Mouse (Mus musculus): ENCODE data around the gene Ccdc6. TPM values are rescaled to one million over a fixed set of nuclear protein-coding genes. Genes with fewer than 3 reads are reported as not detected.

Ccdc6 gene
- polyA plus RNA-seq, 1 experiment from 2014 or later, result 10.7 TPM

DNA sequence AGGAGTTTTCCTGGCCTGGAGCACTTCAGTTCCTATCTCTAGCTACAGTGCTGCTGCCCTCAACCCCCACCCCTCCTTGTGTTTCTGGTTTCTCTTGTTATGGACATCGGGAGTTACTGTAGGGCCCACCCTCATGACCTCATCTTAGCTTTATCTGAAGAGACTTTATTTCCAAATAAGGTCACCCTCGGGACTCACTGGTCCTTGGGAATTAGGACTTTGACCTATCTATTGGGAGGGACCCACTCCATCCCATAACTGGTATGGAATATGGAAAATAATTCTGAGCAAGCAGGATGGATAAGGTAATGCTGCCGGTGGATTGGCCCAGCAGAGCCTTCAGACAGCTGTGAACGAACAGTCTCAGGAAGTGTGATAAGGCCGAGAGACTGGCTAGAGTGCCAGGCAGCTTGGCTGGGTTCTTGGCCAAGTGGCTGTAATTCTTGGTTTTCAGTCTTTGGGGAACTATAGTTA lies 35.2 kb downstream of the Ccdc6 start:
- no peak overlapping the region for H3K9ac ChIP-seq (replicated peaks; ENCODE audit: low read depth)
- ATAC-seq (peak; percentile 70), DNase-seq (ENCODE audit: low spot score) (peak; percentile 60)
- 16% methylated on average over 5 of the region's 5 CpGs for WGBS
- no peak overlapping the region for H3K4me3 ChIP-seq (ENCODE audit: low read depth, low read length)
- no peak overlapping the region for H3K4me2 ChIP-seq (replicated peaks; ENCODE audit: low read depth, low read length)
- no peaks in the 10 kb centered on the region for H3K9me3 ChIP-seq (ENCODE audit: low read length)
- H3K27ac ChIP-seq (ENCODE audit: low read length), result 0 out of 2 replicates have a peak overlapping the region, but pooled peaks have one; percentile 3
- H3K27me3 ChIP-seq (replicated peaks; ENCODE audit: insufficient read depth, low read length), result no peaks in the 10 kb centered on the region
- H3K4me1 ChIP-seq (ENCODE audit: insufficient read depth, low read depth, low read length), result peaks cover 15% of the 10 kb centered on the region; the same call in 1 of the 2 replicates
- TF ChIP-seq EP300 (IDR thresholded peaks at IDR 0.05) (no peak), CTCF (IDR thresholded peaks at IDR 0.05) (no peak)
- H3K36me3 ChIP-seq (ENCODE audit: insufficient read depth, low read length), result no peaks in the 10 kb centered on the region

DNA sequence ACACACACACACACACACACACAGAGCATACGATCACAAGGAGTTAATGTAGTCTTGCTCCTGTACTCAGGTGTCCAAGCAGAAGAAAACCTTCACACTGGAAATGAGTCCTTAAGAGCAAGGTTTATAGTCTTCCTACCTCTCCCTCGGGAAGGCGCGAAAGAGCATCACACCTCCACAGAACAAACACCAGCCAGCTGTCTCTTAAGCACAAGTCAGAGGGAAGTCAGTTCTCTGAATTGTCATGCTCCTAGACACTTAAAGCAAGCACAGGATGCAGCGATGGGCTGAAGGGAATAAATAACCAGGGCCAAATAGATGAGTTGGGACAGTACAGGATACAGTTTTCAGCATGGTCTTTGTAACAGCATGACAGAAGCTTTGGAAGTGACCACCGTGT lies 35.8 kb downstream of the Ccdc6 start:
- no peak for TF ChIP-seq CTCF (IDR thresholded peaks at IDR 0.05)
- no peak for TF ChIP-seq EP300 (IDR thresholded peaks at IDR 0.05)
- H3K4me2 ChIP-seq (replicated peaks; ENCODE audit: low read depth, low read length), result no peak overlapping the region
- H3K36me3 ChIP-seq (ENCODE audit: insufficient read depth, low read length), result no peaks in the 10 kb centered on the region
- 38% methylated on average over 6 of the region's 6 CpGs for WGBS
- no peak overlapping the region for H3K9ac ChIP-seq (replicated peaks; ENCODE audit: low read depth)
- no peak for ATAC-seq
- peaks cover 15% of the 10 kb centered on the region; the same call in 1 of the 2 replicates for H3K4me1 ChIP-seq (ENCODE audit: insufficient read depth, low read depth, low read length)
- DNase-seq (ENCODE audit: low spot score), result no peak
- H3K9me3 ChIP-seq (ENCODE audit: low read length), result no peaks in the 10 kb centered on the region
- 0 out of 2 replicates have a peak overlapping the region, but pooled peaks have one; percentile 3 for H3K27ac ChIP-seq (ENCODE audit: low read length)
- no peaks in the 10 kb centered on the region for H3K27me3 ChIP-seq (replicated peaks; ENCODE audit: insufficient read depth, low read length)
- no peak overlapping the region for H3K4me3 ChIP-seq (ENCODE audit: low read depth, low read length)

DNA sequence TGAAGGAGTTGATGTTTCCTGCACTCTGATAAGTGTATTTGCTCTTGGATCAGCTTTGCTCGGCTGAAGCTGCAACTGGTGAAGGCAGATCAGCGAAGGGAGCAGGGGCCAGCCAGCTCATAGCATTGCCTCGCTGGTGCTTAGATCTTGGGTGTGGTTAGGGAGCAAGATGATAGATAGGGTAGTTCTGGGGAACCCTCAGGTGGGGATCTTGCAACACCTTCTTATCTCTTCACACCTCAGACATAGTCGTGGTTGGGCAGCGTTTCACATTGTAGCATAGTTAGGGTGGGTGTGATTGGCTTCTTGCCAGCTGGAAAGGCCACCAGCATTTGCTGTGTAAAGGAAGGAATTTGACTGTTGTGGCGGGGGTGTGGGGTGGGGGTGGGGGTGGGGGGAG lies 36.3 kb downstream of the Ccdc6 start:
- TF ChIP-seq CTCF (IDR thresholded peaks at IDR 0.05) (no peak), EP300 (IDR thresholded peaks at IDR 0.05) (no peak)
- H3K4me3 ChIP-seq (ENCODE audit: low read depth, low read length), result no peak overlapping the region
- peak; percentile 13; the same call in 1 of the 2 replicates for ATAC-seq
- no peaks in the 10 kb centered on the region for H3K27me3 ChIP-seq (replicated peaks; ENCODE audit: insufficient read depth, low read length)
- H3K36me3 ChIP-seq (ENCODE audit: insufficient read depth, low read length), result no peaks in the 10 kb centered on the region
- 11% methylated on average over 6 of the region's 6 CpGs for WGBS
- H3K4me1 ChIP-seq (ENCODE audit: insufficient read depth, low read depth, low read length), result peaks cover 15% of the 10 kb centered on the region; the same call in 1 of the 2 replicates
- no peak overlapping the region for H3K9ac ChIP-seq (replicated peaks; ENCODE audit: low read depth)
- H3K27ac ChIP-seq (ENCODE audit: low read length), result no peak overlapping the region
- H3K4me2 ChIP-seq (replicated peaks; ENCODE audit: low read depth, low read length), result no peak overlapping the region
- no peaks in the 10 kb centered on the region for H3K9me3 ChIP-seq (ENCODE audit: low read length)
- peak; percentile 41 for DNase-seq (ENCODE audit: low spot score)

DNA sequence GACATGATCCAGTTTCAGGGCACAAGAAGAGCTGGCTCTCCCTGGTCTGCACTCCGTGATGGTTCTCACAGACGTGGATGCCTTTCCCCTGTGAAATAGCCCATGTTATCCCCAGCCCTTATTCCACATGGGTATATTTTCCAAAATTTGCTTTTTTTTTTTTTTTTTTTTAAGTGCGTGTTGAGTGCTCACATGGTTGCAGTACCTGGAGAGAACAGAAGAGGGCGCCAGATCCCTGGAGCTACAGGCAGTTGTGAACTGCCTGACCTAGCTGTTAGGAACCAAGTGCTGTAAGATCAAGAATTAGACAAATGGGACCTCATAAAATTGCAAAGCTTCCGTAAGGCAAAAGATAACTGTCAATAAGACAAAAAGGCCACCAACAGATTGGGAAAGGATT lies 38.8 kb downstream of the Ccdc6 start:
- Histone ChIP-seq H3K9ac (replicated peaks; ENCODE audit: low read depth) (no peak overlapping the region), H3K36me3 (ENCODE audit: insufficient read depth, low read length) (no peaks in the 10 kb centered on the region), H3K4me2 (replicated peaks; ENCODE audit: low read depth, low read length) (no peak overlapping the region), H3K4me3 (ENCODE audit: low read depth, low read length) (no peak overlapping the region), H3K27me3 (replicated peaks; ENCODE audit: insufficient read depth, low read length) (no peaks in the 10 kb centered on the region), H3K4me1 (ENCODE audit: insufficient read depth, low read depth, low read length) (peaks cover 17% of the 10 kb centered on the region; the same call in 1 of the 2 replicates), H3K9me3 (ENCODE audit: low read length) (no peaks in the 10 kb centered on the region), H3K27ac (ENCODE audit: low read length) (no peak overlapping the region)
- ATAC-seq (no peak), DNase-seq (ENCODE audit: low spot score) (no peak)
- no peak for TF ChIP-seq EP300 (IDR thresholded peaks at IDR 0.05)
- TF ChIP-seq CTCF (IDR thresholded peaks at IDR 0.05), result peak; percentile 69
- WGBS, result 79% methylated on average over 5 of the region's 5 CpGs

DNA sequence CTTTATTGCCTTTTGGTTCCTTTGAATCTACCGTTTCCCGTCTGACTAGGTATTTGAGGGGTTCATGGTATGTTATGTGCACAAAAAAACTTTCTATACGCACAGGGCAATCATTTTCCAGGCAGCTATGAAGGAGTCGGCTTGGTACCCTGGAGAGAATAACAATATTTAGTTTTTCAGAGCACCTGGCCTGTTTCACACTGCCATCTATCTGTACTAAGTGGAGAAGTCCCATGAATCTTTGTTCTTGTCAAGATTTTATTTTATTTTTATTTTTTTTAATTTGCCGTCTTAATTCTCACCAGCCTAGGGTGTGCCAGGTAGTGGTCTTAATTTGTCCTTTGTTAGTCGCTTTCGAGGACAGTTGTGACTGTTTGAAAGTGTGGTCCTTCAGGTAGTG lies 40.7 kb downstream of the Ccdc6 start:
- no peak overlapping the region for H3K4me2 ChIP-seq (replicated peaks; ENCODE audit: low read depth, low read length)
- TF ChIP-seq EP300 (IDR thresholded peaks at IDR 0.05), result no peak
- TF ChIP-seq CTCF (IDR thresholded peaks at IDR 0.05), result no peak
- no peak for ATAC-seq
- no peak for DNase-seq (ENCODE audit: low spot score)
- H3K9ac ChIP-seq (replicated peaks; ENCODE audit: low read depth), result no peak overlapping the region
- H3K36me3 ChIP-seq (ENCODE audit: insufficient read depth, low read length), result no peaks in the 10 kb centered on the region
- no peak overlapping the region for H3K27ac ChIP-seq (ENCODE audit: low read length)
- no peaks in the 10 kb centered on the region for H3K27me3 ChIP-seq (replicated peaks; ENCODE audit: insufficient read depth, low read length)
- H3K4me3 ChIP-seq (ENCODE audit: low read depth, low read length), result no peak overlapping the region
- no peaks in the 10 kb centered on the region for H3K9me3 ChIP-seq (ENCODE audit: low read length)
- peaks cover 8% of the 10 kb centered on the region; the same call in 1 of the 2 replicates for H3K4me1 ChIP-seq (ENCODE audit: insufficient read depth, low read depth, low read length)
- 84% methylated on average over 7 of the region's 7 CpGs for WGBS

DNA sequence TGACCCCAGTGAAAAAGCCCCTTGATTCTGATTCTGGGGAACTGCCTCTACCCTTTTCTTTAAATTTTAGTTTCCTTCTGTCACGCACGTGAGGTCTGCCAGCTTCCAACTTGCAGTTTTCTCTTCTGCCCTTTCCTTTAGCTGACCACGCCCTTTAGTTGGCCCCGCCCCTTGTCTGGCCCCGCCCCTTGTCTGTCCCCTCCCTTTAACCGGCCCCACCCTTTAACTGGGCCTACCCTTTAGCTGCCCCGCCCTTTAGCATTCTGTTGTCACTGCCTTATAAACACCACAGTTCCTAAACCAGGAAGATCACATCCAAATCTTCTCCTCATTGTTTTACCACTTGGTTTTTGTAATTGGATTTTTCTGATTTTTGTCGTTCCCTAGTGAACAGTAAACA lies 41.2 kb downstream of the Ccdc6 start:
- Histone ChIP-seq H3K9ac (replicated peaks; ENCODE audit: low read depth) (no peak overlapping the region), H3K27me3 (replicated peaks; ENCODE audit: insufficient read depth, low read length) (no peaks in the 10 kb centered on the region), H3K4me2 (replicated peaks; ENCODE audit: low read depth, low read length) (no peak overlapping the region), H3K4me3 (ENCODE audit: low read depth, low read length) (no peak overlapping the region), H3K9me3 (ENCODE audit: low read length) (no peaks in the 10 kb centered on the region), H3K4me1 (ENCODE audit: insufficient read depth, low read depth, low read length) (peaks cover 4% of the 10 kb centered on the region; the same call in 1 of the 2 replicates), H3K36me3 (ENCODE audit: insufficient read depth, low read length) (no peaks in the 10 kb centered on the region), H3K27ac (ENCODE audit: low read length) (no peak overlapping the region)
- DNase-seq (ENCODE audit: low spot score), result no peak
- TF ChIP-seq EP300 (IDR thresholded peaks at IDR 0.05) (no peak), CTCF (IDR thresholded peaks at IDR 0.05) (no peak)
- peak; percentile 50; the same call in 1 of the 2 replicates for ATAC-seq
- WGBS, result 57% methylated on average over 8 of the region's 8 CpGs

Measured in lung, postnatal 0 days (tissue).